Mouse (Mus musculus) brain, adult 2 months (tissue): Measurements from ENCODE around the gene Peak1.

Experiments used
- DNase-seq: peaks from one replicate; pipeline ENCODE4 v3.0.0; 2011; ENCODE audit warnings: low read depth, low spot score

Peak1 gene

GRCm38 (mm10) chr9:56321291-56321690 lies 96.6 kb downstream of the Peak1 start:
- no peak for DNase-seq

- DNase-seq: peak; percentile 42
Observed at GRCm38 (mm10) chr9:56314326-56314725, 103.5 kb downstream of the Peak1 start.

GRCm38 (mm10) chr9:56309079-56309478 lies 108.8 kb downstream of the Peak1 start:
- peak; percentile 36 for DNase-seq

- DNase-seq: no peak
Observed at GRCm38 (mm10) chr9:56304526-56304925, 113.3 kb downstream of the Peak1 start.

GRCm38 (mm10) chr9:56302921-56303465 lies 114.9 kb downstream of the Peak1 start:
- no peak for DNase-seq

GRCm38 (mm10) chr9:56290019-56290418 lies 127.8 kb downstream of the Peak1 start:
- DNase-seq: peak; percentile 95

- DNase-seq: peak; percentile 43
Observed at GRCm38 (mm10) chr9:56282481-56282880, 135.4 kb downstream of the Peak1 start.

GRCm38 (mm10) chr9:56273576-56273975 lies 144.3 kb downstream of the Peak1 start:
- DNase-seq: peak; percentile 65

GRCm38 (mm10) chr9:56272247-56272598 lies 145.6 kb downstream of the Peak1 start:
- DNase-seq: no peak

GRCm38 (mm10) chr9:56271326-56272246 lies 146.3 kb downstream of the Peak1 start:
- peak; percentile 42 for DNase-seq

GRCm38 (mm10) chr9:56269101-56269500 lies 148.8 kb downstream of the Peak1 start:
- peak; percentile 95 for DNase-seq

- no peak for DNase-seq
Observed at GRCm38 (mm10) chr9:56266200-56266815, 151.6 kb downstream of the Peak1 start.

- no peak for DNase-seq
Observed at GRCm38 (mm10) chr9:56265460-56266199, 152.2 kb downstream of the Peak1 start.

GRCm38 (mm10) chr9:56265022-56265360 lies 152.9 kb downstream of the Peak1 start:
- no peak for DNase-seq

GRCm38 (mm10) chr9:56264308-56265021 lies 153.4 kb downstream of the Peak1 start:
- peak; percentile 86 for DNase-seq

GRCm38 (mm10) chr9:56263055-56263454 lies 154.8 kb downstream of the Peak1 start:
- no peak for DNase-seq

GRCm38 (mm10) chr9:56260495-56261136 lies 157.3 kb downstream of the Peak1 start:
- peak; percentile 64 for DNase-seq

GRCm38 (mm10) chr9:56259790-56260494 lies 157.9 kb downstream of the Peak1 start:
- peak; percentile 74 for DNase-seq

GRCm38 (mm10) chr9:56258261-56258790 lies 159.5 kb downstream of the Peak1 start:
- no peak for DNase-seq
